Mouse (Mus musculus) T-cell, adult 2 months (primary cell): ENCODE results near the gene Odf3l1.

ENCODE experiments used
- DNase-seq: peaks from one replicate; pipeline ENCODE4 v3.0.0; 2022; ENCODE audit warnings: low spot score

Gene Odf3l1

DNA sequence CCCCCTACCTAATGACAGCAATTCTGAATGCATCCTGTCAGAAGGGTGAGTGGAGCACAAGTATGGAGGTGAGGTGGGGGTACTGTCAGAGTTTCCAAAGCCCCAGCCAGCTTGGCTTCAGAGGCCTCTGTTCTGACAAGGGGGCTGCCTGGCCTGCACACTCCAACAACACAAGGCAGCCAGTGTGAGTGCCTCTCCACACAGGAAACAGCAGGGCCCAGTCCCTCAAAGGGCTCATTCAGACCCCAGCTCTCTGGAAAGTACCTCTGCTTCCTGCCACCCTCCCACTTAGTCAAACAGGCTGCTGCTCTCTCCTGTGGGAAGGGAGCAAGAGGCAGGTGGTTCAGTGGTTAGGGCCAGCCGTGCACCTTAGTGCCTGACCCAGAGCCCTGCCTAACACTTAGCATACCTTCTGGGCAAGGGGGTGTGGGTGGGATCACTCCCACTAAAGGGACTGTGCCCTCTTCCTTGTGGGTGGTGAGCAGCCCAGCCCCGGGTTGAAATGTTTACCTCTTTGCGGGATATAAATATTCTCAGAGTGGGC is 17.1 kb upstream of the Odf3l1 start:
- no peak for DNase-seq

DNA sequence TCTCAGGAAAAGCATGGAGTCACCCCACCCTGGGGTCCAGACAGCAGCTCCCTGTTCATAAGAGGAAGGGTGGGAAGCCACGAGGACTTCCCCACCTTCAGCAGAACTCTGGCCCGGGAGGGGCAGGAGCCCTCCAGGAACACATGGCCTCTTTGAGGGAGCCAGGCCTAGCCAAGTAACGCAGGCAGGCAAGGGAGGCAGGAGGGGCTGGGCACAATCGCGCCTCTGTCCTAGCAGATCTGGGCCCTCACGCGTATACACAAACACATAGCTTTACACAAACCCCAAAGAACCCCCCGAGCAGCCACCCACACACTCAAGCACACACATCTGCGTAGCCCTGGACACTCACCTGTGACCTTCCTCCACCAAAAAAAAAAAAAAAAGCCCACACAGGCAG is 16.3 kb upstream of the Odf3l1 start:
- DNase-seq = no peak

DNA sequence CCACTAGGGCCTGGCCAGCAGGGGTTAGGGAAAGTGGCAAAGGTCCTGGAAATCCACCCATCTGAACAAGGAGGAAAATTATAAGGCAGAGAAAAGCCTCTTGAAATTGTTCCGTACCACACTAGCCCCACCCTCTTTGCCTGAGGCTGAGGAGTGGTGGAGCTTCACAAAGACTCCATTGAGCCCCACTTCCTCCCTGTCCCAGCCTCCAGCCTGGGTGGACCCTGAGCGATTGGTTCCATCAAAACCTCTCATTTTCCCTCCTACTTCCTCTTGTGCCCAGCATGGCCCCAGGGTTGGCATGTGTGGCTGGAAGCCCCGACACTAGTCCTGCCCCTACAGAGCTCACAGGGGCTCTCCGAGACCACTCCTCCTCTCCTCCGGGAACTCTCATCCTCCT is 12.8 kb upstream of the Odf3l1 start:
- no peak for DNase-seq

DNA sequence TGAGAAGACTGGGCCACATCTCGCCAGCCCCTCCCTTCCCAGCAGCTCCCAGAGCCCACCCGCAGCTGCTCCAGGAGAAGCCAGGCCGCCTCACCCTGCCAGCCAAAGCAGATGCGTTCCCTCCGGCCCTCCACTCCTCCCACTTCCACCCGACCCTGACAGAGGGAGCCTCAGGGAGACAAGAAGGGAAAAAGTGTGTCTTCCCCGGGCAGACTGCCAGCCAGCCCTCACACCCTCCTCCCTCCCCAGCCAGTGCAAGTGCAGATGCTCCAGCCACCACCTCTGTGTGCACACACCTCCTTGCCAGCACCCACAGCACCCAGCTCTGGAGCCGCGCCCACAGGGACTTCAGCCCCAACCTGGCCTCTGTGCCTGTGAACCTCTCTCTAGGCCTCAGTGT is 12.3 kb upstream of the Odf3l1 start:
- DNase-seq = no peak

DNA sequence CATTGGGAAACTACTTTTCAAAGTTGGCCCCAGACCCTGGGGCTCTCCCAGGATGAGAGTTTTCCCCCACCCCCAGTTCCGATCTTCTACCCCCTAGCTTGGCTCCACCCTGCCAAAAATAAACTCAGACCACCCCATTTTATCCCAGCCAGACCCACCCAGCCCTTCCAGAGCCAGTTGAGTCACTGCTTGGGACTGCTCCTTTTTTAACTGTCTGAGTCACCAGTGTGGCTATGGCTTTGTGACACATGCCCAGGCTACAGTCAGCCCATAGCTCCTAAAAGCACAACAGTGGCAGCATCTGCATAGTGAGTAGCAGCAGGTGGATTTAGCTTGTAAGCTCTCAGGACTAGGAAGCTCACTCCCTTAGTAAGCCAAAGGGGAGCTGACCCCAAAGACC is 8.6 kb upstream of the Odf3l1 start:
- DNase-seq = no peak

DNA sequence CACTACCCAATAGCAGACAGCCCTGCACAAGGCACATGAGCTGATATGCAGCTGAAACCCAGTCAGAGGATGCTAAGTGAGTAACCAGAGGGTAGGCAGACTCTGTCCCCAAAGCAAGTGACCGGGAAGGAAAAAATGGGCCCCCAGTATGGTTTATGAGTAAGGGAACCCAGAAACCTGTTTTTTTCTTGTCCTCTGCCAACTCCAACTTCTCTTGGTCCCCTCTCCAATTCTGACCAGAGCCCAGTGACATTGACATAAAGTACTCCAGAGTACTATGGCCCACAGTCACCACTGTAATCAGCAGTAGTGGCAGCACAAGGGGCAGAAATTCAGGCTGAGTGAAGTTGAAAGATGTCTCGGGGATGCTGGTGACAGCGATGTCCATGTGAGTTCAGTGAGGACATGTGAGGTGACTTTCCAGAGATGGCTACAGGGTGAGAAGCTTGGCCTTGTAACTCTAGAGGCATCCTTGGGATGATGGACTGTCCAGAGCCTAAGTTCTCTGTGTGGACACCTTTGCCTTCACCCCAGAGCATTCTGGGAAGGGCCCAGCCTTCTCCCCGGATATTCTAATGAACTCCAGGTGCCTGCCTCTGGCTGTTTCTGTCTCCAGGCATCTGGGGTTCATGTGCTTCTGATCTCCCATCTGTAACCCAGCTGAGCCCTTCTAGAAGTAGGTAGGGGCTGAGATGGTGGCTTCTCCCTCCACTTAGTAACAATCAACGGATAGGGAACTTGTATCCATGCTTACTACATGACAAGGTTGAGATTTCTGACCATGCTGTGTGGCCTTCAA is 7.8 kb upstream of the Odf3l1 start:
- DNase-seq = no peak

DNA sequence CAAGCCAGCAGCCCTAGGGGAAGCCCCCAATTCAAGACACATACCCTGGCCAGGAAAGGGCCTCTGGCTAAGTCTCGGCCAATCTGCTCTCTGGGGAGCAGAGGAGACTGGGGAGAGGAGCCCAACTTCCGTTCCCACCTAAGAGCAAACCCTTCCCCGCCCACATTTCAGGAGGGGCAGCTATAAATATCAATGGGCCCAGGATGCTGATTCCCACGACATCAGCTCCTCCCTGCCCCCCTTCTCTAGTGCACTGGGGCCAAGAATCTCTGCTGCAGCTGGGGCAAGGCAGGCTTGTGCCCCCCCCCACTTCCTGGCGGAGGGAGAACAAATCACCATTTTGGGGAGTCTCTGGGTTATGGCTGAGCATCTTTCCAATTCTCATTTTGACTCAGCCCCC is 6.7 kb upstream of the Odf3l1 start:
- DNase-seq = no peak

DNA sequence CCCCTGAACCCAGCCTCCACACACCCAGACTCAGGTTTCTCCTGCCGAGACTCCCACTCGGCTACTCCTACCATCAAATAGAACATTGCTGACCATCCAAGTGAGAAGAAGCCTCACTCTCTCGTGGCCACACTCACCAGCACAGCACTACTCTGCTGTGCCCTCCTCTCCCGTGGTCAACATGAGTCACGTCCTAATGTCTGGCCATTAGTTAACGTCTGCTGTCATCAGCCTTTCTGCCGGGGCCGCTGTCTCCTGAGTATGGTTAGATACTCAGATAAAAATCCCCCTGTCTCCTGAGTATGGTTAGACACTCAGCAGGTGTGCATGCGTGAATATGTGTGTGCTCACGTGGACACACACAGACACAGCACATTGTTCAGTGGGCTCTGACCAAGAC is 6.3 kb upstream of the Odf3l1 start:
- no peak for DNase-seq

DNA sequence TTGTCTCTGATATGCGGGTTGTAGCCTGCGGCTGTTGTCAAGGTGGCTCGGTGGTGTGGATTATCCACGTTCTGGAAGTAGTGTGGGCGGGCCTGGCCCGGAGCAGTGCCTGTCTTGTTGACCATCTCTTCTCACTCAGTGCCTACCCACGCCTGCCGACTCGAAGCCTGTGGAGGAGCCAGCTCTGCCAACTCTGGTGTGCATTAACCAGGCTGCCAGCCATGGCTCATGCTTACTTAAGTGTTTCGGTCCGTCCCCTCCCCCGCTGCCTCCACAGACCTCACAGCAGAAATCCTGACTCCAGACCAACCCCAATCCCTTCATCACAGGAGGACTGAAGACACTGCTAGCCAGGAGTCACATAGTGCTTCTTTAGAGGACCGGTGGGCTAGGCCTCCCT is 5.1 kb upstream of the Odf3l1 start:
- no peak for DNase-seq

DNA sequence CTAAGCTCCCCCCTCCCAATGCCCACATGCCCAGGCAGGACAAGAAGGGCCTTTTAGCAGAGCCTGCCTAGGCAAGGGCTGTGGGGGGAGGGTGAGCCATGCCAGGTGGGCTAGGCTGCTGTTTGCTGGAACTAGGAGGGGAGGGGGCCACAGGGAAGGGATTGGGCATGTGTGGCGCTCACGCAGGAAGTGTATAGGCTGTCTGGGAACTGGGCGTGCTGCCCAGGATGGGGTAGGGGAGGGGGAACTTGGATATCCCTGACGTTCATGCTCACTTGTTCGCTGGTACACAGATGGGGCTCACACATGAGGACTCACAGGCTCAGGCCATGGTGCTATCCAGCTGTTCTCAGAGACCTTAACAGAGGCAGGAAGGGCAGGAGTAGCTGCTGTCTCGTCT is 3.8 kb upstream of the Odf3l1 start:
- DNase-seq = no peak

DNA sequence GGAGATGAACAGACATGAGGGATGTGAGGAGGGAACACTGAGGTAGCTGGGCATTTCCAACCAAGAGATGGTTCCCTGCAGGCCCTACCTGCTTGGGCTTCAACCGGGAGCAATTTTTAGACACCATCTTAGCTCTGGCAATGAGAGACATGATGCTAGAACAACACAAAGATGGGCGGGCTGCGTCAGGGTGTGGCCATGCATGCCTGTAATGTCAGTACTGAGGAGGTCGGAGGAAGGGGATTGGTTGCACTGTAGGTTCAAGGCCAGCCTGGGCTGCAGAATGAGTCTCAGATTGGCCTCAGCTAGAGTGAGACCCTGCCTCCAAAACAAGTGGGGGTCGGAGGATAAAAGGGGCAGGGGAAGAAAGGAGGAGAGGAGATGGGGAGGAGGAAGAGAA is 2.0 kb upstream of the Odf3l1 start:
- no peak for DNase-seq

DNA sequence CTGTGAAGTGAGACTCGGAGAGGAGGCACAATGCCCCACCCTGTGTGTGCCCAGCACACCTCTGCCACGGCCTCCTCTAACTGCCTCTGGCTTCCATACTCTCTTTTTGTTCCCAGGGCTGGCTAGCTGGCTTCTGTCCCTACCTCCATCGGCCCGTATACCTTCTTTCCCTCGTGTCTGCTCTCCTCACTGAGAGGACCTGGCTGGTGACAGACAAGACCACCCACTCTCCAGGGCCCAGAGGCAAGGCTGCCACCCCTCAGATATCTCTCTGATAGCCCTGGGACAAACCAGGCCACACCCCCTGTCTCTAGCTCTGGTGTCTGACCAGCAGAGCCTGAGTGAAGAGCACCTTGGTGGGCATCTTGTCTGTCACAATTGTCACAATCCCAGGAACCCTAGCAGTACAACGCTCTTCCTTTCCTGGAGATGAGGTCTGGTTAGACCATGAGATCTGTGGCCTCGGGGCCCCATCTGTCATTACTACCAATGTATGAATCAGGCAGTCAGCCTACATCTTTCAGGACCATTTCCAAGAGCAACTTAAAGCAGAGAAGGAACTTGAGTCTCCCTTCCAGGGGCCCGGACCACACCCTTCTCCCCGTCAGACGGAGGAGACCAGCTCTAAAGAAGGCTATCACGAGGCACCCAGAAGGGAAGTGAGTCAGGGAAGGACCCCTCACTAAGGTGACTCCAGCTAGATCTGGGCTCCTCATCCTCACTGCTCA is 1.4 kb upstream of the Odf3l1 start:
- DNase-seq = no peak

DNA sequence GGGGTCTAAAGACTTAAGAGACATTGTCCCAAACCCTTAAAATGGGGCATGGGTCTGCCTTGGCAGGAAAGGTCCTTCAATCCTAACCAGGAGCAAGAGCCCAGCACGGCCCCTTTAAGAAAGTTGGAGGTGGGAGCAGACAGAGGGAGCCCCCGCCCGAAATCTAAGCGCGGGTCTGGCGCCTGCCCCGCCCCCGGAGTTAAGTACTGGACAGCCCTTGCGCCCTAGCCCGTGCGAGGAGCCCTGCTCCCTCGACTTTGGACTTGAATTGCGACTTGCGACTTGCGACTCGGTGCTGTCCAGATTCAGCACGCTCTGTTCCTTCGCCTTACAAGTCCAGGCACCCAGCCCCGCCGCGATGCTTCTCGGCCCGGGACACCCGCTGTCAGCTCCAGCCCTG is 353 bp upstream of the Odf3l1 start, which contains the start of gene Cspg4:
Gene Cspg4 (plus strand): TSS at position 202 of the 400 bp plus-strand sequence.
- no peak for DNase-seq

DNA sequence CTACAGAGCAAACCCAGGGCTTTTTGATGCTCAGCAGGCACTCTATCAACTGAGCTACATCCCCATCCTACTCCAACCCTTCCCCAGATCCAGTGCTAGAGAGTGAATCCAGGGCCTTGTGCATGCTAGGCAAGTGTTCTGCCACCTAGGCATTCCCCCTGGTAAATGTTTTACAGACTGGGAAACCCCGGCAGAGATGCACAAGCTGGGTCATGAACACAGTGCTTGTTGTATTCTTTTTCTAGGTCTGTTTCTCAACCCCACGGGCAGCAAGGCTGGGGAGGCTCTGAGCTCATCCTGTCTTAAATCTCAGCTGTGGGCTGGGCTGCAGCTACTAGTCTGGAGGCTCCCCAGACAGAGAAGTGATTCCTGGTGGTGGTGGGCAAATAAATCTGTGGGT is 1.6 kb downstream of the Odf3l1 start:
- no peak for DNase-seq

DNA sequence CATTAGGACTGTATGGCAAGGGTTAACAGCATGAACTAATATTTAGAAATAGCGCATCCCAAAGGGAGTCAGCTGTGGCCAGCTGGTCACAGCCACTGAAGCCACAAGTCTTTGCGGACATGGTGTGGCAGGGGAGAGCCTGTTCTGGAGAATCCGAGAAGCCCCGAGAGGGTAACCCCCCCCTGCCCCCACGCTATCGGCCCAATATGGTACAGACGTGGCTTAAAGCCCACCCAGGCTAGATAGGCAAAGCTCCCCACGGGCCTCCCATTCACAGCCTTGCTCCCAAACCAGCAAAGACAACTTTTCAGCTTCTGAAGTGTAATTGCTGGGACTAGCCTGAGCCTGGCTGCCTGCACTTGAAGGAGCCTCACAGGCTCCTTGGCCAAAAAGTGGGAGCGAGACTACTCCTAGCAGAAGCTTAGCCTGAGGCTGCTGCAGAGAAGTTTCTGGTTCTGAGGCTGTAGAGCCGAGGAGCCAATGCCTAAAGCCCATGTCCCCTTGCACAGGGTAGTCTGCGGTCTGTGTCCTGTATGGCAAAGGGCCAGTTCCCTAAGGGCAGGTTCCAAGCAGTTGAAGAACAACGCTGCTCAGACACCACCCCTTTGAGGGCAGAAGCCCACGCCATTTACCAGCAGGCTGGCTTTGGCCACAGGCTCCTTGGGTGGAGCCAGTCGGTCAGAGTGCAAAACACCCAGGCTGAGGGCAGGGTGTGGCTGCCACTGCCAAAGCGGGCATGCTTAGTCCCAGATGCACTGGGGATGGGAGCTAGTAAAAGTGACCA is 3.8 kb downstream of the Odf3l1 start:
- DNase-seq = no peak

DNA sequence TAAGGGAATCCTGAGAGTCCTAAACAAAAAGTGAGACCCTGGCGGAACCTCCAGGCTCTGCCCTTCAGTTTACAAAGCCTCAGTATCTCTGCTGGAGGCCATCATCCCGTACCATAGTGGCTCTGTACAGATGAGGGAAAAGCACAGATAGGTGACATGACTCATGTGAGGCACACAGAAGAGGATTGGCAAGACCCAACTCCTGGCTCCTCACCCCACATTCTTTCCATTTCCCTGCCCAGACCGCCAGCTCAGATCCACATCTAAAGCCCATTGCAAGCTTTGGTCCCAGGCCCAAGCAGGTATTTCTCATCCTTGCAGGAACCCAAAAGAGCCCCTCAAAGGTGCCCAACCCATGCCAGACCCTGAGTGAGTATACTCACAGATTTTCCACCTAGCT is 4.4 kb downstream of the Odf3l1 start:
- DNase-seq = no peak

DNA sequence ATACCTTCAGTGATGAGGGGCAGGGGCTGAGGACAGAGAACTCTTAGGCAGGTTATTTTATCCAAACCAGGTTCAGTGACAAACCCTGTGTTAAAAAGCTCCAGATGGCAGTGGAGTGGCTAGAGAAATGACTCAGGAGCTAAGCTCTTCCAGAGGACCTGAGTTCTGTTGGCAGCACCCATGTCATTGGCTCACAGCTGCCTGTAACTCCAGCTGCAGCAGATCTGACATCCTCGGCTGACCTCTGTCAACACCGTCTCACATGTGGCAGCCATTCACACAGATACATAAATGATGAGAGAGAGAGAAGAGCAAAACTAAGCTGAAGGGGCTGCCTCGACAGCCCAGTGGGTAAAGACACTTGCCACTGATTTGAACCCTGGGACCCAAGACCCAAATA is 7.0 kb downstream of the Odf3l1 start:
- DNase-seq = no peak

DNA sequence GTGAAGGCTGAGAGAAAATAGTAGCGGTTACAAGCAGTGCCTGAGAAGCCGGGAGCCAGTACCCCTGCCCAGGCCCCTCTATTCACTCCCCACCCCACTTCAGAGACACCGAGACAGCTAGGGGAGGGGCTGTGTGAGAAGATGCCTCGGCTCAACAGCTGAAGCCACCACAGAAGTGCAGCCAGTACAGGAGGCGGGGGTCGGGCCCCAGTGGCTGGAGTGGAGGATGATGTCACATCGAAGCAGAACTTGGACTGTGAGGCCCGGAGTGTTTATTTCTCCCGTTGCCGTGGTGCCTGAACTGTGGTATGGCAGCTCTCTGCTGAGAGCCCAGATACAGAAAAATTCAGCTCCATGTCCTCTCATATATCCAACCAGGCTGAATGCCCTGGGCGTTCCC is 12.7 kb downstream of the Odf3l1 start:
- no peak for DNase-seq

DNA sequence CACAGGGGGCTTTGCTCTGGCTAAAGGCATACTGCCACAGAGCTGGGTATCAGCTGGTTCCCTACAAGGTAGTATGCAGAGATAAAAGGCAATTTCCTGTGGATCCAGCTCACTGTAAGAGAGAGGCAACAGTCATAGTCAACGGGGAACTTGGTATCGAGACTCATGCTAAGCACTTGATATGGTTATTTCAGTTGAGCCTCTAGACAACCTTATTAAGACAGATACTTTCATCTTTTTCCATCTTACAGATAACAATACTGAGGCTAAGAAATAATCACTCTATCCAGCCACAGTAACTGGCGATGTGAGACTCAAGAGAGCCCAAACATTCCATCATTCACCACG is 13.6 kb downstream of the Odf3l1 start:
- no peak for DNase-seq

DNA sequence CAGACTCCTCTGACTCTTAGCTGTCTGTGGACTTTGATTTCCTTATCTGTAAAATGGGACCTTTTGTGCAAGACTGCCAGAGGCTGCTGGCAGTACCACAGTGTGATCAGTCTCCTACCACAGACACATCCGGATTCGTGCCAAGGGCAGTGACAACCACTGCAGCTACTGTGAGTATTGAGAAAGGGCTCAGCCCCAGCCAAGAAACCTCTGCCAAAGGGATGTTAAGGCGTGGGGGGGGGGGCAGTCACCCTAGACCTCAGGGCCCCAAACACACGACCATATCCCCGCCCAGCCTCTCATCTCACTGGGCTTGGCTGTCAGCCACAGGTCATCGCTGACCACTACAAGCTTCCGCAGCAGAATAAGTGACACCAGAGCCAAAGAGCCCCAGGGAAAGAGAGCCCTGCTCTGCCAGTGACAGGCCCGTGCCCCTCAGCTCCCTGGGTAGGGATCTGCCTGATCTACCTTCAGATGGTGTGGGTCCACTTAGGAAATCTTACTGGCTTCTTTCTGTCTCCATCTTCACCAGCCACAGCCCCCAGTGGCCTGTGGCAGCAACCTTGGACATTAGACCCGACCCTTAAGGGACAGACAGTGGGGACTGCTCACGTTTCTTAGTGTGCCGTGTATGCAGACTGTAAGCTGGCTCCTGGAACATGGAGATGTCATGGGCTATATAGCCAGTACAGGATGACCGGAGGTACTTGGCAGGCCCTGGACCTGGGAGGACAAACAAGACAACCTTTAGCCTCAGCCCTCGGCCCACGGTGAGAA is 14.2 kb downstream of the Odf3l1 start:
- no peak for DNase-seq

DNA sequence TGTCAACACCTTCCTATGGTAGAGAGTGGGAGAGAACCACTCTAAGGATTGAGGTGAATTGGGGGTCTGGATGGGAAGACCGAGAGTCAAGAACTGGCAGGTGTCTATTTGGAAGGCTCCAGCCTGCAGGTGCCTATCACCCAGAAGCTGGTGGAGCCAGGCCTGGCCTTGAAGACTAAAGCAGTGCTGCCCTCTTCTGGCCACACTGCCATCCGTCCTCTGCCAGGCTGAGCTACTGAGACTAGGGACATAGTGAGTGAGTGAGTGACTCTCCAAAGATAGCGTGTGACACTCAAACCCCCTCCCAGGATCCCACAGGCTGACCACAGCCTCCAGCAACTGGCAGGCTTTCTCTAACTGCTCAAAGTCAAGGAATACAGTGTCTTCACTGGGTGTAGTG is 17.0 kb downstream of the Odf3l1 start:
- DNase-seq = peak; percentile 8

DNA sequence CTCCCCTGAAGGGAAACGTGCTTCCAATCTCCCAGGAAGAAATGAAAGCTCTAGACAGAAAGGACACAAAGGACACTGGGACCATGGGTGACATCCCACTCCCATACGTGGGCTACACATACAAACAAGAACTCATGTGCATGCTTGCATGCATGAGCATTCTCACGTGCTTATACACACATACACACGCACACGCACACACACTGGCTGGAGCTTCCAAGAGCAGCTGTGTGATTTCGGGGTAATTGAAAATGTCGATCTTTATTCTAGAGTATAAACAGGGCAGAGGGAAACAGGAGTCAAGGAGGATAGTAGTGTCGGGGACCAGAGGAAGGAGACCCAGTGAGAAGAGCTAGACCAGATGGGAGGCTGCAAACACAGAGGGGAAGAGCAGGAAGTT is 19.8 kb downstream of the Odf3l1 start:
- no peak for DNase-seq
